Mouse (Mus musculus): ENCODE results near the gene Shroom3. TPM values are rescaled to one million over a fixed set of nuclear protein-coding genes. Genes with fewer than 3 reads are reported as not detected.

Shroom3 gene
- polyA plus RNA-seq, 1 experiment from 2014 or later = 1.1 TPM

GRCm38 (mm10) chr5:92692206-92693007, 9.2 kb downstream of the Shroom3 start:
- WGBS = 66% methylated on average over 16 of the region's 16 CpGs
- no peaks in the 10 kb centered on the region for H3K4me1 ChIP-seq (ENCODE audit: control insufficient read depth, insufficient read depth, low read length)
- peak; percentile 30; the same call in 1 of the 2 replicates for ATAC-seq
- H3K27ac ChIP-seq (ENCODE audit: low read length) = no peak overlapping the region
- H3K9ac ChIP-seq (ENCODE audit: low read depth, low read length) = no peak overlapping the region
- no peak overlapping the region for H3K4me3 ChIP-seq (ENCODE audit: low read depth, low read length)
- no peaks in the 10 kb centered on the region for H3K36me3 ChIP-seq (ENCODE audit: control insufficient read depth, insufficient read depth, low read length)
- H3K9me3 ChIP-seq (replicated peaks; ENCODE audit: control insufficient read depth, low read length, poor library complexity, severe bottlenecking) = no peaks in the 10 kb centered on the region
- no peaks in the 10 kb centered on the region for H3K27me3 ChIP-seq (ENCODE audit: control insufficient read depth, insufficient read depth, low read depth, low read length)
- H3K4me2 ChIP-seq (ENCODE audit: low read length) = no peak overlapping the region

DNA sequence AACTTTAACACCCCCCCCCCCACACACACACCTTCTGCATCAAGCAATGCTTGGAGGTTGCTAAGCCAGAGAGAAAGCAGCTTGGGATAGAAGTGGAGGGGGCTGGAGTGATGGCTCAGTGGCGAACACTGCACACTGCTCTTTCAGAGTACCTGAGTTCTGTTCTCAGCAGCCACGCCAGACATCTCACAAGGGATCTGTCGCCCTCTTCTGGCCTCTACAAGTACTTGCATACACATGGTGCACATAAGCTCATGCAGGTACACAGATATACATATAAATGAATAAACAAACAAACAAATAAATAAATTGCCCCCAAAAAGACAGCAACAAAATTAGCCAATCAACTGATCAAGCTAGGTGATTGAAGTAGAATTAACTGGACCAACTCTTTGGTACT, 10.5 kb downstream of the Shroom3 start:
- ATAC-seq = no peak

DNA sequence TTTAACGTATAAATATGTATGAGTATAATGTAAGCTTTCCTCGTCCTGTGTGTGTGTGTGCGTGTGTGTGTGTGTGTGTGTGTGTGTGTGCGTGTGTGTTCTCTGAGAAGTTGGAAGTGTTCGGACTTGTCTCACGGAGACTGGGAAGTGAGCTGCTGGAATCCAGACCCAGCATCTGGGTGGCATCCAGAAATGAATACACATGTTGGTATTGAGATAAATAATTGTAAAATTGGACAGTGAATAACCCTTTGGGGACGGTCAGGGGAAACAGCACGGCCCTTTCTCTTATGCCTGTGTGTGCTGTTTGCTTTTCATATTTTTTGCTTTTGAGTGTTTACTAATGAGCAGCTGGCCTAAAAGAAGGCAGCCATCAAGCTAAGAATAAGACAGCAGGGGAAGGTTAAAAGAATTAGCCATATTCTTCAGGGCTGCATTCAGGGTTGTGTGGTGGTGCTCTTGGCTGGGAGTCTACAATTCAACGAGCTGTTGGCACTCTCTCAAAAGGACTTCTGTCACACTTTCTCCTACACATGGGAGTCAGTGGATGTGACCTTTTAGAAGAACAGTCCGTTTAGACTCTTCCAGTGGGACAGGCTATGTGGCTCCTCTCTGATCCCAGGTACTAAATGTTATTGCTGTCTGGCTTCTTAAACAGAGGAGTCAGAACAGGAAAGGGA, 11.2 kb downstream of the Shroom3 start:
- no peaks in the 10 kb centered on the region for H3K9me3 ChIP-seq (replicated peaks; ENCODE audit: control insufficient read depth, low read length, poor library complexity, severe bottlenecking)
- no peaks in the 10 kb centered on the region for H3K27me3 ChIP-seq (ENCODE audit: control insufficient read depth, insufficient read depth, low read depth, low read length)
- no peak overlapping the region for H3K4me3 ChIP-seq (ENCODE audit: low read depth, low read length)
- ATAC-seq = no peak
- H3K4me1 ChIP-seq (ENCODE audit: control insufficient read depth, insufficient read depth, low read length) = peaks cover 11% of the 10 kb centered on the region; the same call in 1 of the 2 replicates
- no peak overlapping the region for H3K4me2 ChIP-seq (ENCODE audit: low read length)
- WGBS = 63% methylated on average over 10 of the region's 10 CpGs
- no peak overlapping the region for H3K9ac ChIP-seq (ENCODE audit: low read depth, low read length)
- no peak overlapping the region for H3K27ac ChIP-seq (ENCODE audit: low read length)
- no peaks in the 10 kb centered on the region for H3K36me3 ChIP-seq (ENCODE audit: control insufficient read depth, insufficient read depth, low read length)

More for the DNA sequence above, 10.5 kb downstream of the Shroom3 start:
- 92% methylated on average over 3 of the region's 3 CpGs for WGBS
- Histone ChIP-seq H3K4me2 (ENCODE audit: low read length) (no peak overlapping the region), H3K9ac (ENCODE audit: low read depth, low read length) (no peak overlapping the region), H3K27ac (ENCODE audit: low read length) (no peak overlapping the region), H3K4me3 (ENCODE audit: low read depth, low read length) (no peak overlapping the region), H3K36me3 (ENCODE audit: control insufficient read depth, insufficient read depth, low read length) (no peaks in the 10 kb centered on the region), H3K27me3 (ENCODE audit: control insufficient read depth, insufficient read depth, low read depth, low read length) (no peaks in the 10 kb centered on the region), H3K4me1 (ENCODE audit: control insufficient read depth, insufficient read depth, low read length) (peaks cover 5% of the 10 kb centered on the region; the same call in 1 of the 2 replicates), H3K9me3 (replicated peaks; ENCODE audit: control insufficient read depth, low read length, poor library complexity, severe bottlenecking) (no peaks in the 10 kb centered on the region)

GRCm38 (mm10) chr5:92698131-92698836, 15.0 kb downstream of the Shroom3 start:
- Histone ChIP-seq H3K4me3 (ENCODE audit: low read depth, low read length) (peak overlapping the region; percentile 32), H3K9me3 (replicated peaks; ENCODE audit: control insufficient read depth, low read length, poor library complexity, severe bottlenecking) (no peaks in the 10 kb centered on the region), H3K4me2 (ENCODE audit: low read length) (peak overlapping the region; percentile 57), H3K27me3 (ENCODE audit: control insufficient read depth, insufficient read depth, low read depth, low read length) (no peaks in the 10 kb centered on the region), H3K4me1 (ENCODE audit: control insufficient read depth, insufficient read depth, low read length) (peaks cover 11% of the 10 kb centered on the region; the same call in 1 of the 2 replicates), H3K27ac (ENCODE audit: low read length) (peak overlapping the region; percentile 67), H3K9ac (ENCODE audit: low read depth, low read length) (peak overlapping the region; percentile 42), H3K36me3 (ENCODE audit: control insufficient read depth, insufficient read depth, low read length) (no peaks in the 10 kb centered on the region)
- WGBS = 0% methylated on average over 15 of the region's 15 CpGs
- ATAC-seq = peak; percentile 82

GRCm38 (mm10) chr5:92698837-92699529, 15.7 kb downstream of the Shroom3 start:
- peak overlapping the region; percentile 32 for H3K4me3 ChIP-seq (ENCODE audit: low read depth, low read length)
- H3K4me1 ChIP-seq (ENCODE audit: control insufficient read depth, insufficient read depth, low read length) = peaks cover 11% of the 10 kb centered on the region; the same call in 1 of the 2 replicates
- peak; percentile 73 for ATAC-seq
- no peaks in the 10 kb centered on the region for H3K9me3 ChIP-seq (replicated peaks; ENCODE audit: control insufficient read depth, low read length, poor library complexity, severe bottlenecking)
- WGBS = 3% methylated on average over 17 of the region's 17 CpGs
- no peaks in the 10 kb centered on the region for H3K27me3 ChIP-seq (ENCODE audit: control insufficient read depth, insufficient read depth, low read depth, low read length)
- H3K4me2 ChIP-seq (ENCODE audit: low read length) = peak overlapping the region; percentile 57
- no peaks in the 10 kb centered on the region for H3K36me3 ChIP-seq (ENCODE audit: control insufficient read depth, insufficient read depth, low read length)
- H3K9ac ChIP-seq (ENCODE audit: low read depth, low read length) = peak overlapping the region; percentile 42
- peak overlapping the region; percentile 67 for H3K27ac ChIP-seq (ENCODE audit: low read length)

GRCm38 (mm10) chr5:92701750-92702149, 18.5 kb downstream of the Shroom3 start:
- Histone ChIP-seq H3K27ac (ENCODE audit: low read length) (no peak overlapping the region), H3K9ac (ENCODE audit: low read depth, low read length) (no peak overlapping the region), H3K4me1 (ENCODE audit: control insufficient read depth, insufficient read depth, low read length) (peaks cover 11% of the 10 kb centered on the region; the same call in 1 of the 2 replicates), H3K9me3 (replicated peaks; ENCODE audit: control insufficient read depth, low read length, poor library complexity, severe bottlenecking) (no peaks in the 10 kb centered on the region), H3K4me2 (ENCODE audit: low read length) (no peak overlapping the region), H3K27me3 (ENCODE audit: control insufficient read depth, insufficient read depth, low read depth, low read length) (no peaks in the 10 kb centered on the region), H3K4me3 (ENCODE audit: low read depth, low read length) (no peak overlapping the region), H3K36me3 (ENCODE audit: control insufficient read depth, insufficient read depth, low read length) (no peaks in the 10 kb centered on the region)
- no peak for ATAC-seq
- 38% methylated on average over 11 of the region's 11 CpGs for WGBS

DNA sequence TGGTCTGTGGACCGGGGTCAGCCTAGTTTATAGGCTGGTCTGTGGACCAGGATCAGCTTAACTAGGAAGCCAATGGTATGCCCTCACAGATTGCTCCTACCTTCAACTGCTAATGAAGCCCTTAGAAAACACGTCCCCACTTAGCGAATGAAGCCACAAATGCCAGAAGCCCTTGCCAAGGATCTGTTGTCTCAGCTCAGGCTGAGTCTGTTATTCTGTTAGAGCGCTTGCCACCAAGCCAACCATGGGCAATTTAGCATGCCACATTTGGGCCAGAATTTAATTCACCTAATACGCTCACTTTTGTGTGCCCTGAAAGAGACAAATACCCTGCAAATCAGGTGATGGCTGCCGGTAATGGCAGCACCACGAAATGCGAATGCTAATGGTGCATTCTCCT, 20.4 kb downstream of the Shroom3 start:
- WGBS = 84% methylated on average over 8 of the region's 8 CpGs
- H3K4me2 ChIP-seq (ENCODE audit: low read length) = no peak overlapping the region
- H3K4me1 ChIP-seq (ENCODE audit: control insufficient read depth, insufficient read depth, low read length) = peaks cover 6% of the 10 kb centered on the region; the same call in 1 of the 2 replicates
- H3K36me3 ChIP-seq (ENCODE audit: control insufficient read depth, insufficient read depth, low read length) = no peaks in the 10 kb centered on the region
- no peak overlapping the region for H3K4me3 ChIP-seq (ENCODE audit: low read depth, low read length)
- no peak overlapping the region for H3K27ac ChIP-seq (ENCODE audit: low read length)
- no peaks in the 10 kb centered on the region for H3K27me3 ChIP-seq (ENCODE audit: control insufficient read depth, insufficient read depth, low read depth, low read length)
- no peak overlapping the region for H3K9ac ChIP-seq (ENCODE audit: low read depth, low read length)
- no peak for ATAC-seq
- H3K9me3 ChIP-seq (replicated peaks; ENCODE audit: control insufficient read depth, low read length, poor library complexity, severe bottlenecking) = no peaks in the 10 kb centered on the region

- Histone ChIP-seq H3K9me3 (replicated peaks; ENCODE audit: control insufficient read depth, low read length, poor library complexity, severe bottlenecking) (no peaks in the 10 kb centered on the region), H3K27me3 (ENCODE audit: control insufficient read depth, insufficient read depth, low read depth, low read length) (no peaks in the 10 kb centered on the region), H3K9ac (ENCODE audit: low read depth, low read length) (no peak overlapping the region), H3K36me3 (ENCODE audit: control insufficient read depth, insufficient read depth, low read length) (no peaks in the 10 kb centered on the region), H3K4me1 (ENCODE audit: control insufficient read depth, insufficient read depth, low read length) (no peaks in the 10 kb centered on the region), H3K4me3 (ENCODE audit: low read depth, low read length) (no peak overlapping the region), H3K27ac (ENCODE audit: low read length) (no peak overlapping the region), H3K4me2 (ENCODE audit: low read length) (no peak overlapping the region)
- WGBS = 7% methylated on average over 7 of the region's 7 CpGs
- no peak for ATAC-seq
Observed at GRCm38 (mm10) chr5:92707921-92708491, 24.8 kb downstream of the Shroom3 start.
